Mouse (Mus musculus): Measurements from ENCODE around the gene Spn. TPM values are rescaled to one million over a fixed set of nuclear protein-coding genes. Genes with fewer than 3 reads are reported as not detected.

Spn gene
- polyA plus RNA-seq, 1 experiment from 2014 or later: not detected

DNA sequence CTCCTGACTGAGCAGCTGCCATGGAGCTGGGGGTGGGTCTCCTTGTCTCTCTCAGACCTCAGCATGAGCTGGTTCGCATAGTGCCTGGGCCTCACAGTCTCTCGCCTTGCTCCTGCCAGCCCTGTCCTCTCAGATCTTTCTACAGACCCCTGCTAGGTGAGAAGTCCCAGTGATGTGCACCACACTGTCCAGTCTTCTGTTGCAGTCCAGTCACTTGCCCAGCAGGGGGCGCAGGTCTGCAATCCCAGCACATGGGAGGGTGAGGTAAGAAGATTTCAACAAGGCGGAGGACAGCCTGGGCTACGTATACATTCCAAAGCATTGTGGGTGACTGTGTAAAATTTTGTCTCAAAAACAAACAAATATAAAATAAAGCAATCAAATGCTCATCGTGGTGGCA is 26.2 kb downstream of the Spn start:
- WGBS: 40% methylated on average over 6 of the region's 6 CpGs
- Histone ChIP-seq H3K4me3 (ENCODE audit: low read depth, low read length) (no peak overlapping the region), H3K27me3 (ENCODE audit: control insufficient read depth, insufficient read depth, low read length) (no peaks in the 10 kb centered on the region), H3K36me3 (replicated peaks; ENCODE audit: control insufficient read depth, insufficient read depth, low read depth, low read length) (no peaks in the 10 kb centered on the region), H3K27ac (replicated peaks; ENCODE audit: low read depth, low read length) (no peak overlapping the region), H3K4me1 (ENCODE audit: control insufficient read depth, insufficient read depth, low read length) (no peaks in the 10 kb centered on the region), H3K9me3 (replicated peaks; ENCODE audit: control insufficient read depth, low read length) (no peaks in the 10 kb centered on the region), H3K4me2 (ENCODE audit: low read depth, low read length) (no peak overlapping the region), H3K9ac (replicated peaks; ENCODE audit: low read length) (no peak overlapping the region)
- ATAC-seq (replicated peaks; ENCODE audit: insufficient number of reproducible peaks, low FRiP score, low TSS enrichment, low read depth) (no peak), DNase-seq (ENCODE audit: low spot score) (peak; percentile 63)

DNA sequence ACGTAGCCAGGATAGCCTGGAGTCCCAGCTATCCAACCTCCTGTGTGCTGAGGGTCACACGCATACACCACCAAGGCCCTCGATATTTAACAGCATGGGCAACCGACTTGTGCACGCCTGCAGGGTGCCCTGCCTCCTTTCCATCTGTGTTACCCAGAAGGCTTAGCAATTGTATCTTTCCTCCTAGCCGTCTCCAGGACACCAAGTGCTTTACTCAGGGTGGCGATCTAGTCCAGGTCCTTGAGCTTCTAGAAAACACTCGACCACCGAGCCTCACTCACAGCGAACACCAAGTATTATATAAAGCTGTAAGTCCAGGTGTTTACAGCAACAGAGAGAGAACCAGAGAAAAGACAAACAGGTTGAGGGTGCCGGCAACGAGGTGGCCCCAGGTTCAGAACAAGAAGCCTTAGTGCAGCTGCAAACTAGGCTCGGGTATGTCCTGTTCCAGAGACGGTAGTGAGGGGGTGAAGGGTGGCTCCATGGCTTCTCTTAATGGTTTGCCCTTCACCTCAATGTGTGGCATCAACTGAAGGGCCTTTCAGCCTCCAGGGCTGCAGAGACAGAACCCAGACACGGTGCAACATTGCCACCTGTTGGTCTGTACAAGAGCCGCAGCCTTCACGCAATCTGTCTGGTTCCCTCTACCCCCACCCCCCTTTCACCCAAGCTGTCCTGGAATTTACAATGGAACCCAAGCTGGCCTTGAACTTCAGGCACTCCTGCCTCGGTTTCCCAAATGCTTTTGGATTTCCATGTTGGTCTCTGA is 27.2 kb downstream of the Spn start:
- ATAC-seq (replicated peaks; ENCODE audit: insufficient number of reproducible peaks, low FRiP score, low TSS enrichment, low read depth) (0 out of 2 replicates have a peak, but pooled peaks have one; percentile 40), DNase-seq (ENCODE audit: low spot score) (peak; percentile 85)
- no peaks in the 10 kb centered on the region for H3K36me3 ChIP-seq (replicated peaks; ENCODE audit: control insufficient read depth, insufficient read depth, low read depth, low read length)
- no peaks in the 10 kb centered on the region for H3K4me1 ChIP-seq (ENCODE audit: control insufficient read depth, insufficient read depth, low read length)
- no peak overlapping the region for H3K4me2 ChIP-seq (ENCODE audit: low read depth, low read length)
- no peak overlapping the region for H3K27ac ChIP-seq (replicated peaks; ENCODE audit: low read depth, low read length)
- 50% methylated on average over 18 of the region's 18 CpGs for WGBS
- no peak overlapping the region for H3K9ac ChIP-seq (replicated peaks; ENCODE audit: low read length)
- no peak overlapping the region for H3K4me3 ChIP-seq (ENCODE audit: low read depth, low read length)
- H3K9me3 ChIP-seq (replicated peaks; ENCODE audit: control insufficient read depth, low read length): no peaks in the 10 kb centered on the region
- no peaks in the 10 kb centered on the region for H3K27me3 ChIP-seq (ENCODE audit: control insufficient read depth, insufficient read depth, low read length)

DNA sequence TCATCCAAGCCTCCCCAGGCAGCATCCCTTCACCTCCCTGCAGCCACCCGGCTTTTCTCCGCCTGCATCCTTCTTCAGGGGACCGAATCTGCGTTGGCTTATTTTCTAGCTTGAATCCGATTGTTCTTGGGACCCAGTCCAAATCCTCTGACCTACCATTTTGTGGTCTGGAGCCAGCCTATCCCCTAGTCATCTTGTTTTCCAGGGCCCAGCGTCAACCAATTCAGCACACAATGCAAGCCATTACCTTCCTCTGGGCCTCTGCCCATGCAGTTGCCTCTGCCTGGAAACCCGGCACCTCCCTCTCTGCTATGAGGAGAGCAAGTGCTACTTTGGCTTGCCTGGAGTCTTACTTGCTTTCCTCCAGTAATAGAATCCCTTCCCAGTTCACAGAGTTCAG is 32.1 kb downstream of the Spn start:
- Histone ChIP-seq H3K4me1 (ENCODE audit: control insufficient read depth, insufficient read depth, low read length) (no peaks in the 10 kb centered on the region), H3K27me3 (ENCODE audit: control insufficient read depth, insufficient read depth, low read length) (no peaks in the 10 kb centered on the region), H3K9ac (replicated peaks; ENCODE audit: low read length) (no peak overlapping the region), H3K36me3 (replicated peaks; ENCODE audit: control insufficient read depth, insufficient read depth, low read depth, low read length) (no peaks in the 10 kb centered on the region), H3K4me2 (ENCODE audit: low read depth, low read length) (no peak overlapping the region), H3K9me3 (replicated peaks; ENCODE audit: control insufficient read depth, low read length) (no peaks in the 10 kb centered on the region), H3K27ac (replicated peaks; ENCODE audit: low read depth, low read length) (no peak overlapping the region), H3K4me3 (ENCODE audit: low read depth, low read length) (no peak overlapping the region)
- ATAC-seq (replicated peaks; ENCODE audit: insufficient number of reproducible peaks, low FRiP score, low TSS enrichment, low read depth) (no peak), DNase-seq (ENCODE audit: low spot score) (no peak)
- 67% methylated on average over 7 of the region's 7 CpGs for WGBS

DNA sequence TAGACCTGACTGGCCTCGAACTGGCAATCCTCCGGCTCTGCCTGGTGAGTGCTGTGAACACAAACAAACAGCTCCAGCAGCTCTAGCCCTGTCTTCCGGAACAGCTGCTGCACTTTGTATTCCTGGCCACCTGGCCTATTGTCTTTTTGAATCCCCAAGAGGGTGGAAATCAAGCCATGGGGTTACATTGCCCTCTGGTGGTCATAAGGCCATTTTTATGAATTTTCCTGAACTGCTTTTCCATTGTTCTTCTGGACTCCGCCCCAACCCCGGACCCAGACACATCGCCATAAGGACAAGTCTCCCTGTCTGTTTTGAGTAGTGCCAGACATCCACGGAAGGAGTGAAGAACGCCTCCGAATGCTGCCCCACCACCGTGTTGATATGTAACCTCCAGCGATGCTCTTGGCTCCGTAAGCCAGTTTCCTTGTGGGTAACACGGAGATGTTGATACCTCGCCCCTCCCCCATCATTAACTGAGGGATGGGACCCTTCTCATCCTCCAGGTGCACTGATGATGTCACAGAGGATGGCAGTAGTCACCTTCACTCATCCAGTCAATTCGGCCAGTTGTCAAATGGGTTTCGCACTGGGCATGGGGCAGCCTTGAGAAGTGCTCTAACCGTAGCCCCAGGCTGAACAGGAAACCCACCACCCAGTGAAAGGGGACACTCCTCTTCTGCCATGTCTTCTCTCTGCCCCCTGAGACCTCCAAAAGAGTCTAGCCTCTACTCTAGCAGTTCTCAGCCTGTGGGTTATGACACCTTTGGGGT is 32.9 kb downstream of the Spn start:
- Histone ChIP-seq H3K4me2 (ENCODE audit: low read depth, low read length) (peak overlapping the region; percentile 53), H3K9ac (replicated peaks; ENCODE audit: low read length) (peak overlapping the region; percentile 77), H3K36me3 (replicated peaks; ENCODE audit: control insufficient read depth, insufficient read depth, low read depth, low read length) (no peaks in the 10 kb centered on the region), H3K27me3 (ENCODE audit: control insufficient read depth, insufficient read depth, low read length) (no peaks in the 10 kb centered on the region), H3K4me1 (ENCODE audit: control insufficient read depth, insufficient read depth, low read length) (no peaks in the 10 kb centered on the region), H3K4me3 (ENCODE audit: low read depth, low read length) (peak overlapping the region; percentile 25; the same call in 1 of the 2 replicates), H3K27ac (replicated peaks; ENCODE audit: low read depth, low read length) (no peak overlapping the region), H3K9me3 (replicated peaks; ENCODE audit: control insufficient read depth, low read length) (no peaks in the 10 kb centered on the region)
- WGBS: 15% methylated on average over 17 of the region's 17 CpGs
- ATAC-seq (replicated peaks; ENCODE audit: insufficient number of reproducible peaks, low FRiP score, low TSS enrichment, low read depth): peak; percentile 73; the same call in 1 of the 2 replicates
- DNase-seq (ENCODE audit: low spot score): peak; percentile 93

DNA sequence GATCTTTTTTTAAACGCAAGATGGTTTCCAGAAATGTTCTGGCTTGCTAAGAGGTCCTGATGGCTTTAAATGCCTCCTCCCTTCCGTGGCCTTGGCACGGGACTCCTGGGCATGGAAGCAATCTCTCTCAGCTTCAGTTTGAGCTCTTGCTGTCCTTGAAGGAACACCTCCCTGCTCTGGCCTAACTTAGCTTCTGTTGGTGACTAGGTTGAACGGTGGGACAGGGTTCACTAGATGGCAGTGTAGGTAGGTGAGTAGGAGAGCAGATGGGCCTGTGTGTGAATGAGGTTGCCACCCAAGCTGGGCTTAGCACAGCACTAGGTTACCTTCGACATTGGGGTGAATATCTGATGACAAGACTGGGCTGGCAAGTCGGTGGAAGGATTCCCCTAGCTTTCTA is 33.7 kb downstream of the Spn start:
- H3K9ac ChIP-seq (replicated peaks; ENCODE audit: low read length): no peak overlapping the region; the same call in 1 of the 2 replicates
- no peaks in the 10 kb centered on the region for H3K4me1 ChIP-seq (ENCODE audit: control insufficient read depth, insufficient read depth, low read length)
- WGBS: 65% methylated on average over 6 of the region's 6 CpGs
- ATAC-seq (replicated peaks; ENCODE audit: insufficient number of reproducible peaks, low FRiP score, low TSS enrichment, low read depth): no peak
- H3K4me2 ChIP-seq (ENCODE audit: low read depth, low read length): no peak overlapping the region; the same call in 1 of the 2 replicates
- no peaks in the 10 kb centered on the region for H3K9me3 ChIP-seq (replicated peaks; ENCODE audit: control insufficient read depth, low read length)
- no peak for DNase-seq (ENCODE audit: low spot score)
- H3K27ac ChIP-seq (replicated peaks; ENCODE audit: low read depth, low read length): 0 out of 2 replicates have a peak overlapping the region, but pooled peaks have one; percentile 13
- no peaks in the 10 kb centered on the region for H3K36me3 ChIP-seq (replicated peaks; ENCODE audit: control insufficient read depth, insufficient read depth, low read depth, low read length)
- H3K27me3 ChIP-seq (ENCODE audit: control insufficient read depth, insufficient read depth, low read length): no peaks in the 10 kb centered on the region
- no peak overlapping the region for H3K4me3 ChIP-seq (ENCODE audit: low read depth, low read length)

DNA sequence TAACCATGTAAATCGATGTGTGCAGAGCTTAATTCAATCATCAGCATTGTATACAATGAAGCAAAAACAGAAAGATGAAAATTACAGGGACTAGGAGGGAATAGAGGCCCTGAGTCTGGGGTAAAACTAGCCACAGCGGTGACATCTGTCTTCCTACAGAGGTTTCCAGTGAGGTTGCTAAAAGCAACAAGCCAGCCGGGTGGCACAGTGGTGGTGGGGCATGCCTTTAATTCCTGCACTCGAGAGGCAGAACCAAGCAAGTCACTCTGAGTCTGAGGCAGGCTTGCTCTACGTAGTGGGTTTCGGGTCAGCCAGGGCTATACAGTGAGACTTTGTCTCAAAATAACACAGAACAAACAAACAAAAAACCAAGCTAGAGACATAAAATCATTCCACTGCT is 35.5 kb downstream of the Spn start:
- no peak overlapping the region for H3K4me2 ChIP-seq (ENCODE audit: low read depth, low read length)
- H3K9ac ChIP-seq (replicated peaks; ENCODE audit: low read length): no peak overlapping the region
- H3K27me3 ChIP-seq (ENCODE audit: control insufficient read depth, insufficient read depth, low read length): no peaks in the 10 kb centered on the region
- ATAC-seq (replicated peaks; ENCODE audit: insufficient number of reproducible peaks, low FRiP score, low TSS enrichment, low read depth): no peak
- DNase-seq (ENCODE audit: low spot score): no peak
- 76% methylated on average over 6 of the region's 6 CpGs for WGBS
- H3K4me3 ChIP-seq (ENCODE audit: low read depth, low read length): no peak overlapping the region
- H3K36me3 ChIP-seq (replicated peaks; ENCODE audit: control insufficient read depth, insufficient read depth, low read depth, low read length): no peaks in the 10 kb centered on the region
- H3K4me1 ChIP-seq (ENCODE audit: control insufficient read depth, insufficient read depth, low read length): no peaks in the 10 kb centered on the region
- H3K27ac ChIP-seq (replicated peaks; ENCODE audit: low read depth, low read length): no peak overlapping the region
- H3K9me3 ChIP-seq (replicated peaks; ENCODE audit: control insufficient read depth, low read length): no peaks in the 10 kb centered on the region

DNA sequence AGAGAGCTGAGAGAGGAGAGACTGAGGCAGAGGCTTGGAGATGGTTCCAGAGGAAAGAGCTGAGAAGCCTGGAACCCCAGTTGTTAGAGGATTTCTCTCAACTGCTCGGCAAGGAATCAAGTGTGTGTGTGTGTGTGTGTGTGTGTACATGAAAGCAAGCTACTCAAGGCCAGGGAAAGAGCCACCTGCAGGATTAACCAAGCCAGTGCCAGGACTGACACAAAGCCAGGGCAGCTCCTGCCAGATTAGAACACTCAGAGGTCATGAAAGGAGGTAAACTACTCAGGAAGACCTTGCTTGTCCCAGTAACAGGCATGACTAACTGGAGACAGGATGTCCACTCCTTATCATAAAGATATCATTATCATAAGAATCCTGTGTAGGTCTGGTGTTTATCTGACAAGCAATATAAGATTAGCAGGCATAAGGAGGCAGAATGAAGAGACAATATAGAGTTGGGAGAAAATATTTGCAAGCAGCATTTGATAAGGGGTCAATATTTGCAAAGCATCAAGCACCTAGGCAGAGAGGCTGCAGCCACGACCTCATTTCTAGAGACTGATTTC is 36.1 kb downstream of the Spn start:
- Histone ChIP-seq H3K9me3 (replicated peaks; ENCODE audit: control insufficient read depth, low read length) (no peaks in the 10 kb centered on the region), H3K4me3 (ENCODE audit: low read depth, low read length) (no peak overlapping the region), H3K4me2 (ENCODE audit: low read depth, low read length) (no peak overlapping the region), H3K27ac (replicated peaks; ENCODE audit: low read depth, low read length) (no peak overlapping the region), H3K9ac (replicated peaks; ENCODE audit: low read length) (no peak overlapping the region), H3K4me1 (ENCODE audit: control insufficient read depth, insufficient read depth, low read length) (no peaks in the 10 kb centered on the region), H3K36me3 (replicated peaks; ENCODE audit: control insufficient read depth, insufficient read depth, low read depth, low read length) (no peaks in the 10 kb centered on the region), H3K27me3 (ENCODE audit: control insufficient read depth, insufficient read depth, low read length) (no peaks in the 10 kb centered on the region)
- DNase-seq (ENCODE audit: low spot score) (no peak), ATAC-seq (replicated peaks; ENCODE audit: insufficient number of reproducible peaks, low FRiP score, low TSS enrichment, low read depth) (no peak)
- 51% methylated on average over 2 of the region's 2 CpGs for WGBS

DNA sequence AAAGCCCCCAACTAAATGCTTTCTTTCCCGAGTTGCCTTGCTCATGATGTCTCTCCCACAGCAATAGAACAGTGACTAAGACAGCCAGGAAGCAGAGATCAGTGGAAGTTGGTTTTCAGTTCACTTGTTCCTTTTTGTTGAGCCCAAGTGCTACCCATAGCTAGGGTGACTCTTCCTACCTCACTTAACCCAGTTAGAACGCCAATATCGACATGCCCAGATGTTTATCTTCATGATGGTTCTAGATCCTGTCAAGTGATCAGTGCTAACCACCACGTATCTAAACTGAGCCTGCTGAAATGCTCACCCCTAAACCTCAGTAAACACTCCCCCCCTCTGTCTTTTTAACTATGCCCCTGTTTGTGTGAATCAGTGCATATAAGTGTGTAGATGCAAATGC is 38.1 kb downstream of the Spn start:
- H3K27me3 ChIP-seq (ENCODE audit: control insufficient read depth, insufficient read depth, low read length): no peaks in the 10 kb centered on the region
- H3K9me3 ChIP-seq (replicated peaks; ENCODE audit: control insufficient read depth, low read length): no peaks in the 10 kb centered on the region
- ATAC-seq (replicated peaks; ENCODE audit: insufficient number of reproducible peaks, low FRiP score, low TSS enrichment, low read depth): no peak
- H3K4me3 ChIP-seq (ENCODE audit: low read depth, low read length): no peak overlapping the region
- no peaks in the 10 kb centered on the region for H3K4me1 ChIP-seq (ENCODE audit: control insufficient read depth, insufficient read depth, low read length)
- DNase-seq (ENCODE audit: low spot score): no peak
- no peak overlapping the region for H3K27ac ChIP-seq (replicated peaks; ENCODE audit: low read depth, low read length)
- no peak overlapping the region for H3K4me2 ChIP-seq (ENCODE audit: low read depth, low read length)
- H3K9ac ChIP-seq (replicated peaks; ENCODE audit: low read length): no peak overlapping the region
- WGBS: 87% methylated on average over 4 of the region's 4 CpGs
- H3K36me3 ChIP-seq (replicated peaks; ENCODE audit: control insufficient read depth, insufficient read depth, low read depth, low read length): no peaks in the 10 kb centered on the region
